ENCODE assay signal across 22 mouse cellular contexts in genomic region chr9:51781092-51781491, GRCm38 (mm10). TPM values are rescaled to one million over a fixed set of nuclear protein-coding genes. Genes with fewer than 3 reads are reported as not detected.
"Had no signal": no experiment of that assay in that cellular context is flagged by ENCODE, and none has a peak within 500 bp of the region (broad histone marks: within the 10 kb centered on the region; RNA-seq: fewer than 3 reads in every experiment).

No protein-coding gene starts in this region.

- H3K36me3 ChIP-seq: heart, embryonic 13.5 days; heart, embryonic 15.5 days; hindbrain, embryonic 10.5 days; hindbrain, embryonic 12.5 days; intestine, embryonic 15.5 days; limb, embryonic 10.5 days; limb, embryonic 12.5 days; liver, embryonic 13.5 days; liver, embryonic 15.5 days had no signal

- H3K27ac ChIP-seq: heart, embryonic 13.5 days; heart, embryonic 15.5 days; hindbrain, embryonic 10.5 days; hindbrain, embryonic 12.5 days; hindbrain, embryonic 14.5 days; intestine, embryonic 15.5 days; layer of hippocampus, adult 2 months; left cerebral cortex, adult 2 months; limb, embryonic 10.5 days; limb, embryonic 12.5 days; liver, embryonic 13.5 days; liver, embryonic 15.5 days had no signal

- H3K27me3 ChIP-seq: heart, embryonic 13.5 days; heart, embryonic 15.5 days; hindbrain, embryonic 12.5 days; intestine, embryonic 15.5 days; limb, embryonic 12.5 days; liver, embryonic 13.5 days; liver, embryonic 15.5 days had no signal

- DNase-seq: gastrocnemius, postnatal 10 days; gastrocnemius, postnatal 25 days; heart, postnatal 4 days; kidney, adult 18-20 months; kidney, adult 8-10 months; kidney, postnatal 10 days; kidney, postnatal 25 days; kidney, postnatal 4 days; liver; liver, embryonic 13.5 days had no signal

- H3K4me3 ChIP-seq: heart, embryonic 13.5 days; heart, embryonic 15.5 days; hindbrain, embryonic 10.5 days; hindbrain, embryonic 12.5 days; intestine, embryonic 15.5 days; left cerebral cortex, adult 2 months; limb, embryonic 10.5 days; limb, embryonic 12.5 days; liver, embryonic 13.5 days; liver, embryonic 15.5 days had no signal

- H3K4me1 ChIP-seq: heart, embryonic 13.5 days; heart, embryonic 15.5 days; hindbrain, embryonic 10.5 days; hindbrain, embryonic 12.5 days; intestine, embryonic 15.5 days; limb, embryonic 10.5 days; limb, embryonic 12.5 days; liver, embryonic 13.5 days; liver, embryonic 15.5 days had no signal

- H3K9me3 ChIP-seq: heart, embryonic 13.5 days; heart, embryonic 15.5 days; hindbrain, embryonic 12.5 days; intestine, embryonic 15.5 days; limb, embryonic 10.5 days; limb, embryonic 12.5 days; liver, embryonic 13.5 days; liver, embryonic 15.5 days had no signal

RNA-seq across cellular contexts. Expression of gene Arhgap20, which starts 16.0 kb away (rescaled TPM):
- total RNA-seq: granulocyte monocyte progenitor cell, adult 5-6 weeks had no signal
